Mouse (Mus musculus): ENCODE results near the gene Rapgef2.

DNA sequence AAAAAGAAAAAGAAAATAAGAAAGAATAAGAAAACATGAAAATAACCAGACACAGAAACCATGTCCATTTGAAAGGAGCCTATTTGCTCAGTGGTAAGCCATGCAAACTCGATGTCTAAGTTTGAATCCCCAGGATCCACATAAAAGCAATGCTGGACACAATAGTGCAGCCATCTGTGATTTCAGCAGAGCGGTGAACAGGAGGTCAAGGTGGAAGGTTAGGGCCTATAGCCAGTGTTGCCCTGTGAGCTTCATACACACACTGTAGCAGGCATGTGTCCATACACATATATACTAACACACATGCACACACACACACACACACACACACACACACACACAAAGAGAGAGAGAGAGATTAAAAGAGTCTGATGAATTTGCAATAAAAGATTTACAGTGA lies 247.3 kb downstream of the Rapgef2 start:
- TF ChIP-seq CTCF (IDR thresholded peaks at IDR 0.05; ENCODE audit: low read depth), result no peak
- TF ChIP-seq EP300 (optimal IDR thresholded peaks at IDR 0.05), result no peak

All from stomach, postnatal 0 days (tissue).